In genomic region chr5:116313711-116314110, GRCm38 (mm10) we compare ENCODE assay signal across 16 mouse cellular contexts.
"Had no signal": no experiment of that assay in that cellular context is flagged by ENCODE, and none has a peak within 500 bp of the region (broad histone marks: within the 10 kb centered on the region; RNA-seq: fewer than 3 reads in every experiment).

No protein-coding gene starts in this region.

- H3K36me3 ChIP-seq: limb, embryonic 13.5 days; liver, embryonic 12.5 days; liver, embryonic 15.5 days had no signal

- H3K9ac ChIP-seq: limb, embryonic 13.5 days; liver, embryonic 12.5 days; liver, embryonic 15.5 days had no signal

- ATAC-seq: liver, embryonic 12.5 days had no signal

- H3K27ac ChIP-seq: limb, embryonic 13.5 days; liver, embryonic 12.5 days; liver, embryonic 15.5 days had no signal

- H3K9me3 ChIP-seq: limb, embryonic 13.5 days; liver, embryonic 12.5 days; liver, embryonic 15.5 days had no signal

- H3K4me2 ChIP-seq: limb, embryonic 13.5 days; liver, embryonic 12.5 days; liver, embryonic 15.5 days; midbrain, embryonic 11.5 days had no signal

- DNase-seq: kidney, postnatal 14 days; kidney, postnatal 4 days; left cerebral cortex, postnatal 4 days; liver; lung, adult 18-20 months; lung, postnatal 14 days; lung, postnatal 4 days; midbrain, embryonic 14.5 days; right cerebral cortex, adult 18-20 months; right cerebral cortex, postnatal 14 days; right cerebral cortex, postnatal 4 days; thymus, postnatal 36 days had no signal

- H3K4me3 ChIP-seq: limb, embryonic 13.5 days; liver, embryonic 12.5 days; liver, embryonic 15.5 days had no signal

- H3K27me3 ChIP-seq: limb, embryonic 13.5 days; liver, embryonic 12.5 days; liver, embryonic 15.5 days had no signal

- H3K4me1 ChIP-seq: liver, embryonic 15.5 days had no signal
